Mouse (Mus musculus) brain, embryonic 18.5 days (tissue): ENCODE data around the gene Cela3b.

Source experiments
- DNase-seq: peaks from one replicate; pipeline ENCODE4 v3.0.0-alpha.2; 2012; ENCODE audit warnings: low read depth, low spot score

The Cela3b gene

DNA sequence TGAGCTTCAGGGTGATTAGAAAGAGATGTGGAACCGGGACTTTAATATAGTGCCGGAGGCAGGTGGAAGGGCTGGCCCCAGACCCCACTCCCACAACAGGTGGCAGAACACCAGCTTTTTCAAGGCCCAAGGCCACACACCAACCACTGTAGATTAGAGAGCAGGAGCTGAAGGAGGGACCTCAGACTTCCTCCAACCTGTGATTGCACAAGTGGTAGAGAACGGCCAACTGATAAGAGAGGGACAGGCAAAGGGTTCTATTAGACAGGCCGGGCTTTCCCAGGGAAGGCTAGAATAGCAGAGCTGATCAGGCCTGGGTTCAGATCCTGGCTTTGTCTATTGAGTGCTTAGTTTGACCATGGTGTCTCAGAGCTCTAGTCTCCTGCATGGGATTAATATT, at the start of gene Cela3b:
TSS of gene Cela3b (minus strand) at position 39 of the 400 bp plus-strand sequence.
- DNase-seq, result no peak

DNA sequence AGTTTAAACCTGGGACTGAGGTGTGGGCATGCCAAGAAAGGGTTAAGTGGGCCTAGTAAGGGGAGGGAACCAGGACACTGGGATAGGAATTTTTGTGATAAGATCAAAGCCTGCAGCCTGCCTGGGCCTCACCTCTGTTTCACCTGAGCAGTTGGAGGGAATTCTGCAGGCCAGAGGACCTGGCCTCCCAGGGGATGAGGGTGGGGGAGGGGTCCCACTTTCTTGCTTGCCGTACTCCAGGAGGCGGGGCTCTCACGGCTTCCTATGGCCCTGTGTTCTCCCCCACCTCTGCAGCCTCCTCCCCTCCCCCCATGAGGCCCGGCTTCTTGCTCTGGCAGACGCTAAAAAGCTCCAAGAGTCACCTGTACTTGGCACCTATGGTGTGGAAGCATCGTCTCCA, 49.4 kb upstream of the Cela3b start:
- DNase-seq, result no peak

DNA sequence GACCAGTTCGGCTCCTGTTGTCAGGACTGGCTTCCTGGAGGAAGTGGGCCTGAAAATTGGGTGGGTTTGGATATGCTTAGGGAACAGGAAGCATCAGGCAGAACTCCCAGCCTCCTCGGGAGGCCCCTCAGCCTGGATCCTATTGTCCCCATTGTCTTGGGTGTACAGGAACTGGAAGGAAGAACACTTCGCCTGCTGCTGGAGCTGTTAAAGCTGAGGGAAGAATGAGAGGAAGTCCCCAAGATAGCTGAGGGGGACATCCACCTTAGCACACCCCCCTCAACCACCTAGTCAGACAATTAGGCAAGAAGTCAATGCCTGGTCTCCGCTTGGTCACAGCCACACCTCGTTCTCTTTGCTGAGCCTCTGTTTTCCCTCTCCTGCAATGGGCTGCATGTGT, 48.0 kb upstream of the Cela3b start:
- DNase-seq, result no peak

DNA sequence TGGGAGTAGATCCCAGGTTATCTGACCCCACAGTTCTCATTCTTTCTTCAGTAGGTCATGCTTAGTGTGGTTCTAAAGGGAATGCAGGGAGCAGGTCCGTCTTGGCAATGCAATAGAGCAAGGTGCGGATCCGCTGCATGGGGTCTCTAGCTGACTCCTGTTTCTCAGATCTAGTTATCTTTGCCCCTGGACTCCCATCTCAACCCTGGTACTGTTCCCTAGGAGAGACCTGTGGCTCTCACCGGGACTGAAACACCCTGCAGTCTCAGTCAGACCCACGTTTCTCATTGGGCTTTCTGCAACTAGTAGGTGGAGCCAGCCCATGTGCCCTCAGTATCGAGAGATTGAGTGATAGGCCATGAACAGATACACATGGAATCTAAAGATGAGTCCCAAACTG, 47.3 kb upstream of the Cela3b start:
- DNase-seq, result no peak

DNA sequence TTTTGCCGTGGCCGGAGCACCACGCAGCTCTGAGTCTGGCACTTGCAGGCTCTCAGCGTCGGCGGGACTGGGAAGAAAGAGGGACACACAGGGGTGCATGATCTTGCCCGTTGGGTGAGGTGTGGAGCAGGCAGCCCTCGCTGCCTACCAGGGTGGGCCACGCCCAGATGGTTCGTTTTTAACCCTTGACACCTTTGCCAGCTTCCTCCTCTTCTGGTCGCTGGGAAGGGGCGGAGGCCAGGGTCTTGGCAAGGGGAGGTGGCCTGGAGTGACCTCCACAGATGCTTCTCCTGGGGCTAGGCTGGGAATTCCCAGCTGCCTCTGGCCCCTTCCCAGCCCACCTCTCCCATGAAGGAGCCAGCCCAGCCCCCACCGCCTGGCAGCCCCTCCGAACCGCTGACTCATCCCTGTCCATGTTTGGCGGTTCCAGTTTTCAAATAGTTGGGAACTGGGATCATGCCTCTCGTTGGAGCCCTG, 46.5 kb upstream of the Cela3b start:
- DNase-seq, result no peak

DNA sequence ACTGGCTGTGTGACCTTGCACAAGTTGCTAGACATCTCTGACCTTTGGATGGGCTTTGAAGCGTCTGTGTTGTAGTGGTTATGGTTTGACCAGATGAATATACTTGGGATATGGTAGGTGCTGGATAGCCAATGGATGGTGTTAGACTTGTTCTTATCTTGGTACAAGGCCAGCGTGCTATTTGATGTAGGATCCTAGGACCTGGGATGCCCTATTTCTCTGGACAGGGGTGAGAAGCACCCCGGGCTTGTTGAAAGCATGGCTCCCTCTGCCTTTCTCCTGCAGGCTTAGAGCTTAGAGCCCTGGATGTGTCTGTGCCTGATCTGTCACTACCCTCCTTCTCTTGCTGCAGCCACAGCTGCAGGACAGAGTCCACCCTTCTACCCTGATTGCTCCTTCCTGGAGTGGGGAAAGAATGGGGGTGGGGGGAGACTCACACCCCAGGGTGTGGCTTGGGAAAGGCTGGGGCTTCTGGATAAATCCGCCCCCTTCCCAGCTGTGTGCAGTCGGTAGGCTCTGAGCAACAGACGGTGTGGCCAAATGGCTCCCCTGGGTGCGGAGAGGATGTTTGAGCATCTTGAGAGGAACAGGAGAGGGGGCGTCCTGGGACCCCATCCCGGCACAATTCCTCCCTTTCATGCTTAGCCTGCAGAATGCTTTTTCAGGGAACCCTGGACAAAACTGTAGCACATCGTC, 45.9 kb upstream of the Cela3b start:
- no peak for DNase-seq

DNA sequence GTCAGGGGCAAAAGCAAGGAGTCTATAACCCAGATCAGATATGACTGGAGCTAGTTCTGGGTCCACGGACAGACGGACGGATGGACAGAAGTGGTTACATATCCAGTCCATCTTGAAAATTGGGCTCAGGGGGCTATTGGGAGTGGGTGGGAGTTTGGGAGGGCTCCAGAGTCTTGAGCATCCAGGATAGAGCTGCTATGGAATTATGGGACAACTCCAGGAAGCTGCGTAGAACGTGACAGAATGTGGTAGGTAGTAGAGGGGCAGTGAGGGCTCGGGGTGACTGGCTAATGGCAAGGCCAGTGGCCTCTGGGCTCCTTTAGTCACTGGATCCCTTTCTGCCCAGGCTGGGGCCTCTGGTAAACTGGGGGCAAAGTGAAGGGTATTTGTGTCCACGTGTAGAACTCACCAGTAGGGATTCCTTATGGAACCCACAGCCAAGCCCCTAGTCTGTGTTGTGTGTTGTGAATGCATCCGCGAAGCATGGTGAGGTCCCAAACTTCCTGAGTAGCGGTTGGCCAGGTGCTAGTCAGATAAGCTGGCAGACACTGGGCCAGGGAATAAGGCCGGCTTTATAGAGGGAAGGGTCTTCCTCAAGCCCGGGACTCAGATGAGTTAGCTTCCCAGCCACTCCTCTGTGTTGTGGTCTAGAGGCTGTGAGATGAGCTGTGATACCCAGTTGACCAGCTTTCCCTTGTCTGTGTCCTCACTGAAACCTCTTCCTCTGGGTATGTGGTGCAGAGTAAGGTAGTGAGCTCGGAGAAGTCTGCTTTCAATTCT, 45.1 kb upstream of the Cela3b start:
- DNase-seq, result no peak

DNA sequence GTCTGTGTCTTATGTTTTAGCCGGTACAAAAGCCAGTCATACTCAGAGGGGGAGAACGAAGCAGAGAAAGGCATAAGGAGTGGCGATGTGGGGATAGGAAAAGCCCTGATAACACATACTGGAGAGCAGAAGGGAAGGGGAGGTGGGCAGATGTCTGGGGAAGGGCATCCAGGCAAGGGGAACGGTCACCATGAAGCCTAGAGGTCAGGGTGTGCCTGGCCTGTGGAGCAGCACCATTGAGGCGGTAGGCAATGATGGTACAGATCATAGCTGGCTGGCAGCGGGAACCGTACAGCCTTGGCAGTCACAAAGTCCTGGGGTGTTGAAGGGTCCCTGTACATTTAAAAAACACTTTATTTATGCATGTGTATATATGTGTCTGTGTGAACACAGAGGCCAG, 44.4 kb upstream of the Cela3b start:
- no peak for DNase-seq

DNA sequence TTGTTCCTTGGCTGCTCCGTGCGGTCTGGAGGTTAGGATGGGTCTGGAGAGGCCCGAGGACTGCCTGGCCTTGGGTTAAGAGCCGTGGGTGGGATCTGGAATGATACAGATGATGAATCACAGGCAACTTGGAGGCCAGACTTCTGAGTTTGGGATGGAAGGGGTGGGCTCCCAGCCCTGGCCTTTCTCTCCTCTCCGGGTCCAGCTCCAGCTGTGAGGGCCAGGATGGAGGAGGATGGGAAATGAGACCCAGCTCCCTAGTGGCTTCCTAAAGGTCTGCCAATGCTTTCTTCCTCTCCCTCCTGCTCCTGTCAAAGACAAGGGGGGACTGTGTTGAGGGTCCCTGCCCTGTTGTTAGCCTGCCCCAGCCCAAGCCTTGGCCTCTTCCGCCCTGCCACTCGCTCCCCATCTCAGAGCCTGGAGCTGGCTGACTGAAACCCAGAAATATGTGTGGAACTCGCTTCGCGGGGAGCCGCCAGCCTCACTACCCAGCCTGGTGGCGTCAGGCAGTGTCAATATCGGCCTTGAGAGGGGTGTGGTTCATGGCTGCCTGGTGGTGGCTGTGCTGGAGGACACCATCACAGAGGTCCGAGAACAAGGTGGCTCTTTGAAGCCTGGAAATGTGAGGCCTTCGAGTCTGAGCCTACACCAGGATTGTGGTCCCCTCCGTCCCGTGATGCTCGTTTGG, 43.5 kb upstream of the Cela3b start:
- no peak for DNase-seq

DNA sequence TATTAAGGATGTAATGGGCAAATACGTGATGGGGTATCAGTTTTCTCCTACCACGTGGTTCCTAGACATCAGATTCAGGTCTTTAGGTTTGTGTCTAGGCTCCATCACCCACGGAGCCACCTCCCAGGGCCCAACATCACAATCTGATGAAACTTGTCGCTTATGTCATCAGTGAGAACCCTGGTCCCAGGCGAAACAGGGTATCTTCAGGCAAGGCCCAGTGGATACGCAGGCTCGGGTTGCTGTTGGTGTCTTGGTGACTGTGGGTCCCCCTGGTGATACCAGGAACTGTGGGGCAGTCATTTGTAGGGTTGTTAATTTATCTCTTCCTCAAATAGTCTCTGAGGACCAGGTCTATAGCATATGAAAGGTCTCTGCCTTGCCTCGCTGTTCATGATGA, 42.9 kb upstream of the Cela3b start:
- no peak for DNase-seq

DNA sequence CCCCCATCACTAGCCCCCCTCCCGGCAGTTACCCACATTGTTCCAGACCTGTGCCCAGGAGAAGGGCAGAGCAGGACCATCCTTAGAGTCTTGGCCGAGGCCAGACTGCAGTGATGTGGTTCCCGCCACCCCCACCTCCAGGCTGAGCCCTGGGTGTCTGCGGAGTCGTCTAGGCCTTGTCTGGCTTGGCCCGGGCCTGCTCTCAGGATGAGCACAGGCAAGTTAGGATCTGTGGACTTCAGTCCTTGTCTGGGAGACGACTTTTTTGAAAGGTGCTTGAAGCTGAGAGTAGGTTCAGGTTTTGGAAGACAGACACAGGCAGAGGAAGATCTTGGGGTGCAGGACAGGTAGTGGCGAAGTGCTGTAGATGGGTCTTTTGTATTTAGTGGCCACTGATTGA, 41.0 kb upstream of the Cela3b start:
- no peak for DNase-seq

DNA sequence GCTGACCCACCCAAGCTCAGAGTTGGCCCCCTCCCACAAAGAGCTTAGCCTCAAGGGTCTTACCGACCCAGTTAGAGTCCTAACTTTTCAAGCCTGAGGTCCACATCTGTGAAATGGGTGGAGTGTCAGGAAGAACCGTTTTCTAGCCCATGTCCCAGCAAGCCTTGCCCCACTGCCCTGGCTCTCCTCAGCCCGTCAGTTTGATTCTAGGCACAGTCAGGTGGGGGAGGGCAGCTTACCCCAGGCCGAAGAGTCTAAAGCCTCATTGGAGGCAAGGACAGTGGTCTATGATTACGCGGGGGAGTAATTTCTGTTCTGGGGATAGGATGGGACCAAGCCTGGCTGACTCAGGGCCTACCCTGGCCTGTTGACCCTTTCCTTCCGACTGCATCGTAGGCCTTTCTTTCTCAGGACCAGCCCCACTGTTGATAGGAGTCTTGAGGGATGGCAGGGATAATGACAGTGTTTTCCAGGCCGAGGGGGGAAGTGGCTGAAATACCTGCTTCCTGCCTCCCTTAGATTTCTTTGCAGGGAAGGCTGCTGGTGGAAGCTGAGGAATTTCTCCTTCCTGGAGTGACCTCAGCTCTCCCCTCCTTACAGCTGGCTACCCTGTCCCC, 40.5 kb upstream of the Cela3b start:
- DNase-seq, result no peak

DNA sequence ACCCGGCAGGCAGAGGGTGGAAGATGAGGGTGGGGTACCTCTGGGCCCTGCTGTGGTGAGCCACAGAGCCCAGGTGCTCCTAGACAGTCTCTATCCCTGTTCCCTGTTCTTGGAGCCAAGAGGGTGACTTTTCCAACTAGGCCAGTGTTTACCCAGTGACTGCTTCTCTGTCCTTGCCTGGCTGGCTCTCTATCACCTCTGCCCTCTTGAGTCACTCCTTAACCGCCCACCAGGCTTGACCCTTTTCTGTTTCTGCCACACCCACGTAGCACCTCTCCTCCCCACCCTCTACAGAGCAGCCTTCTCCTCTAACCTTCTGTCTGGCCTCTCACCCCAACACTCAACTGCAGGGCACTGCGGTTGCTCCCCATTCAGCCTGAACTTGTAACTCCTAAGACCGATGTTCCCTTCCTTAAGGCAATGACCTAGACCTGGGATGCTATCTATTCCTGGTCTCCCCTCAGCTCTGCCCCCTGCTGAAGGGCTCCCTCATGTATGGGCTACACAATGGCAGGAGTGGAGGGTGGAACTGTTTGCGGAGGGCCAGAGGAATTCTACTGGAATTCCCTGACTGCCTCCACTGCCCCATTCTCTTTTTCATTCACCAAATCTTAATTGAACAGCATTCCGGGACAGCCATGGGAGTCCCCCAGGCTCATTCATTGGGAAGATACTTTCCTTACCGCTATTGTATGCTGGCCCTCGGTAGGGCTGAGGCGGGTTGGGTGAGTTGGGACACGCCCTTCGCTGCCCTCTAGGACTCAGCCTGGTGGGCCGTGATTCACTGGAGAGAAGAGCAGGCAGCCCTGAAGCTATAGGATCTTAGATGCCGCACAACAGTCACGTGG, 39.7 kb upstream of the Cela3b start:
- DNase-seq, result no peak

DNA sequence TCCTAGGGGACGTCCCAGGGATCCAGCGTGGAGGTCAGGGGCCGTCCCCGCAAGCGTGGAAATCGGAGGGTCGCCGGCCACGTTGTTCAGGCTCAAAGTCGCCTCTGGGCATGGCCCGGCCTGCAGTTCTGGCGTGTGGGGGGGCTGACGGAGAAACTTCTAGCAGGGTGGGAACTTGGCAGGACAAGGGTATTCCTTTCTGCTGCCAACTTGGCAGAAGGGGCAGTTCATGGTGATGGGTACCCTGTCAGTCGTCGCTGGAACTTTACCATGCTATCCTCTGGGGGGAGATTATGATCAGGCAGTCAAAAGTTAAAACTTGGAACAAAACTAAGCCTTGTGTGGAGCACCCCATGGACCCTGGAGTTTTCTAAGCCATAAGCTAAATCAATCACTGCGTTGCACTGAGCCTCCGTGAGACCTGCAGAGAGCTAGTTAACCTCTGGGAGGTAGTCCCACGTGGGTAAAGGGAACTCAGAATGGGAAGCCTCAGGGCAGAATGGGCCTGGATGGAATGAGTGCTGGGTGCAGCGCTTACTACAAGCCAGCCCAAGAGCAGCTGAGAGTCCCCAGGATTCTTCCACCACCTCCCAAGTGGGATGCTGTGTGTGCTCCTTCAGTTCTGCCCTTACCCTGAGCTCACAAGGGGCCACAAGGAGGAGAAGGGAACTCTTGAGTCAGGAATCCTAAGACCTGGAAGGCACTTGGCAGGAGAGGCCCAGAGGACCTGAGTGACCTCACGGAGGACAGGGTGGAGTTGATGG, 38.9 kb upstream of the Cela3b start:
- no peak for DNase-seq

DNA sequence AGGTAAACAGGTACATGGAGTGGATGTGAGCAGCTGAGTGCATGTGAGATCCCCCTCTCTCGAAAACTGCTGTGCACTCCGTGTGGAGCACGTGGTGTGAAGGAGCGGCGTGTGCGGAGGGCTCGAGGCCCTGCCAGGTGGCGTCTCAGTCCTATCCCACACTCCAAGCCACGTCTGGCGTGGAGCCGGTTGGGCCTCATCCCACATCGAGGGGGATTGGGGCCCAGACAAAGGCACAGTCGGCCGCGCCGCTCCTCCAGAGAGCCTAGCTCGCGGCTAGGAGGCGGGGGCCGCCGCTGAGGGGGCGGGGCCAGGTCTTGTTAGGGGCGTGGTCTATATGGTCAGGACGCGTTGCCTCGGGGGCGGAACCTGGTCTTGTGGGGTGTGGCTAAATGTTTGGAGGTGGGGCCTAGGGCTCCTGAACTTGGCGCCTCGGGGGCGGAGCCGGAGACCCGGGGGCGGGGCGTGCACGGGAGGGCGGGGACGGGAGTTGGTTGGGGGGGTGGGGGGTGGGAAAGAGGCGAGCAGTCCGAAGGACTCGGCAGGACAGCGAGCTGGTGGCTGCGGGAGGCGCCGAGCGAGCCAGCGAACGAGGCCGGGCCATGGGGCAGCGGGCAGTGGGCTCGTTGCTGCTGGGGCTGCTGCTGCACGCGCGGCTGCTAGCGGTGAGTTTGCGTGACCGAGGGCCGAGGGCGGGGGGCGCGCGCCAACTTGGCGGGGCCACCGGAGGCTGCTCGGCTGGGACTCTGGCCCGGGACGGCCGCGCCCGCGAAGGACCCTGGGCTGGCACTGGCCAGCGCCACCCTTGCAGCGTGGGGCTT, 38.1 kb upstream of the Cela3b start, which contains the start of gene Hspg2:
TSS of gene Hspg2 (plus strand) at position 510 of the 821 bp plus-strand sequence.
- peak; percentile 63 for DNase-seq

DNA sequence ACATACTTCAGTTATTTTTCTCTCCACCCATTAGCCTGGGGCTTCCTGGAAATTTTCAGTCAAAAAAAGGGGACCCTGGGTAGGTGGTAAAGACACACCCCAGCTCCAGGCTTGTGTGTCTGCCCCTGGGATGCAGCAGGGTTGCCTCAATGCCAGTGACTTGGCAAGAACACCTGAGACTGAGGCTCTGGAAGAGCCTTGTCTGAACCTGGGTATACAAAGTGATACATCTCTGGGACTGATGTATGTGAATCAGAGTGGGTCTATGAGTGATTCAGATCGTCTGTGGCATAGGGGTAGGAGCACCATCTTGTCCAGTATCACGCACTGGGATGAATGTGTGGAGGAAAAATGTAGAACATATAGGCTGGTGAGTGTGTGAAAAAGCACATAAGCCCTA, 37.2 kb upstream of the Cela3b start:
- no peak for DNase-seq

DNA sequence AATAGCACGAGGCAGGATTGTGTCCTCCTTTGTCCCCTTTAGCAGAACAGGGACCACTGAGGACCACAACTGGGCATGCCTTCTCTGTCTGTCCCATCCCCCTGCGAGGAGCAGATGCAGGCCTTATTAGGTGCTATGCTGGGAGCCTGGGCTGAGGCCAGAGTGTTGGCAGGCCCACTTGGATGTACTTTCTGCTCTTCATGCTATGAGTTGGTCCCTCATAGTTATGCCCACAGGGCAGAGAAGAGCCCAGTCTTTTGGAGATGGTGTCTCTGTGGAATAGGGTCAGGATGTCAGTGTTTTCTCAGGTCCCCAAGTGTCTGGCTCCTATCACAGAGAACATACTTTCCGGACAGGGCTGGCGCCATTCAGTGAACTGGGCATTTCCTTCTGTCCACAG, 36.7 kb upstream of the Cela3b start:
- DNase-seq, result no peak

DNA sequence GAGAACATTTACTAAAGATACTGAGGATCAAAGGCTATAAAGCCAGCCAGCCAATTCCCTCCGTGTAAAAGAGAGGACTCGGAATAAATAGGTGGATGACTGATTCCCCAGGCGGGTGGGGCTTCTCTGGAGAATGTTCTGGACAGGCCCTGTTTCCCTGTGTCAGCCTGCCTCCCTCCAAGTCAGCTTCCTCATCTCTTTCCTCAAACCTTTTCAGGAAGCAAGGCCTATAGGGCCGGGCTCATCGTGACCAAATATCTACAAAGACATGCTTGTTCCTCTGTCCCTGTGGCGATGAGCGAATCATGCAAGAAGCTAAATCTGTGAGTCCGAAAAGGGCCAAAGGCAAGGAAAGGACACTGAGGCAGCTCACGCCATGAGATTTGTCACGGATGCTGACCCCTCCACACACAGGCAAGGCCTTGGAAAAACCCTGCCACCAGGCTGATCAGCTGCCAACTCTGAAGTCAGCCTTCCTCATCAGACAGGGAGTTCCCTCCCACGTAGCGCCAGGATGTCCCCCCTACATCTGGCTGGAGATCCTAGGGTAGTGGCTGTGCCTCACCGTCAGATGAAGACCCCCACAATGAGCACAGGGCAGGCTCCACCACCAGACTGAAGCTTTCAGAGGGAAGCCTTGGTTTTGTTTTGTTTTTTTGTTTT, 34.9 kb upstream of the Cela3b start:
- no peak for DNase-seq
